Mouse (Mus musculus) ES-E14 (cell line): ENCODE results near the gene Pld1. TPM values are rescaled to one million over a fixed set of nuclear protein-coding genes. Genes with fewer than 3 reads are reported as not detected.

Source experiments
- DNase-seq: peaks from one replicate; pipeline ENCODE4 v3.0.0-alpha.2; 2013; ENCODE audit warnings: low read depth, low spot score
- H3K27ac ChIP-seq: 2 replicates; pipeline ENCODE4 v1.5.1; 2012; ENCODE audit warnings: low read depth, mild to moderate bottlenecking, low read length, moderate library complexity, mixed read lengths; ENCODE audit not compliant: poor library complexity, insufficient read depth, severe bottlenecking
- H3K36me3 ChIP-seq: 2 replicates; pipeline ENCODE4 v1.6.1; 2012; ENCODE audit warnings: mild to moderate bottlenecking, low read length, moderate library complexity, mixed read lengths; ENCODE audit not compliant: control insufficient read depth, poor library complexity, insufficient read depth, severe bottlenecking
- H3K4me1 ChIP-seq, 2 experiments: fragments of 150-350 bp in 1 of 2; sonication (generic) in 1 of 2; 2 replicates each; pipeline ENCODE4 v1.6.1; 2012; ENCODE audit warnings: low read length in 2 of 2, mild to moderate bottlenecking in 1 of 2, mixed read lengths in 1 of 2; ENCODE audit not compliant: control insufficient read depth in 2 of 2, insufficient read depth in 2 of 2, poor library complexity in 1 of 2
- H3K4me3 ChIP-seq, 2 experiments: fragments of 150-350 bp in 1 of 2; sonication (generic) in 1 of 2; 2 replicates each; pipeline ENCODE4 v1.5.1; 2012; ENCODE audit warnings: low read length in 2 of 2, low read depth in 1 of 2, mild to moderate bottlenecking in 1 of 2, mixed read lengths in 1 of 2; ENCODE audit not compliant: insufficient read depth in 1 of 2, poor library complexity in 1 of 2, severe bottlenecking in 1 of 2
- H3K9ac ChIP-seq: 2 replicates; pipeline ENCODE4 v1.6.1; 2012; ENCODE audit warnings: low read depth, mild to moderate bottlenecking, low read length, mixed read lengths; ENCODE audit not compliant: poor library complexity, insufficient read depth, severe bottlenecking
- H3K9me3 ChIP-seq: fragments of 150-350 bp; sonication (generic); 2 replicates; pipeline ENCODE4 v1.6.1; 2012; ENCODE audit warnings: low read depth, mild to moderate bottlenecking, low read length; ENCODE audit not compliant: control insufficient read depth, insufficient read depth
- CHD2 ChIP-seq: IDR thresholded peaks from 2 replicates; pipeline ENCODE4 v1.6.1; 2014; ENCODE audit warnings: mild to moderate bottlenecking, low read depth, low read length, inconsistent platforms
- HCFC1 ChIP-seq: IDR thresholded peaks from 2 replicates; pipeline ENCODE4 v1.6.1; 2012; ENCODE audit warnings: low read length, inconsistent platforms, borderline replicate concordance; ENCODE audit not compliant: insufficient read depth
- MAFK ChIP-seq: IDR thresholded peaks from 2 replicates; pipeline ENCODE4 v1.6.1; 2014; ENCODE audit warnings: mild to moderate bottlenecking, low read depth, low read length, inconsistent platforms; ENCODE audit not compliant: insufficient read depth
- ZC3H11A ChIP-seq: IDR thresholded peaks from 2 replicates; pipeline ENCODE4 v1.6.1; 2012; ENCODE audit warnings: low read depth, mild to moderate bottlenecking, inconsistent platforms, low read length, borderline replicate concordance
- ZNF384 ChIP-seq: IDR thresholded peaks from 2 replicates; pipeline ENCODE4 v1.6.1; 2012; ENCODE audit warnings: low read depth, low read length, inconsistent platforms
- in situ Hi-C, 2 experiments: fragments of 600-800 bp; cut with MboI; formaldehyde crosslinking; loops; one replicate each; pipeline ENCODE4 v1.15.1; 2025; ENCODE audit warnings: low sequenced_read_pairs in 2 of 2, inconsistent platforms in 1 of 2; ENCODE audit not compliant: unreplicated experiment in 2 of 2
- total RNA-seq: library from RNA; depleted of rRNA; stranded (reverse); fragments of 300-350 nt; gene quantifications from 2 replicates; pipeline ENCODE4 v1.2.3, GENCODE M21; 2012

The Pld1 gene
- total RNA-seq, 1 experiment: 4.8 TPM

- no peak overlapping the region for H3K9ac ChIP-seq
- TF ChIP-seq ZNF384 (no peak), CHD2 (no peak), ZC3H11A (no peak)
Measured at GRCm38 (mm10) chr3:28038106-28038505, 99.6 kb downstream of the Pld1 start.

DNA sequence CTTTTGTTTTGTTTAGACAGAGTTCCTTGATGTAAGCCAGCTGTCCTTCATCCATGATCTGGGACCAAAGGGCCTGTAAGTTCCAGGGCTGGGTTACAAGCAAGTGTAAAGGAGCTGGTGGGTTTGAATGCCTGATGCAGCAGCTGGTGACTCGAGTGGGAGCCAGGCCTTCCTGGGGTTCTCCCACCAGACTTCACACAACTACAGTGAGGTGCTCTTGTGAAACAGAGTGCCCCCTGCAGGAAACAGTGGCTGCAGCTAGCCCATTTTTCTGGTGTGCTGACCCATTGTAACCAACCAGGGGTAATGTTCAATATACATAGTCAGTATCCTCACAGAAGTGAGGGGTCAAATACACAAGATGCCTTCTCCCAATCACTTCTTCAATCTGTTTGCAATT is 101.3 kb downstream of the Pld1 start:
- no peak for TF ChIP-seq CHD2
- no peak for TF ChIP-seq ZNF384
- no peak for TF ChIP-seq ZC3H11A
- no peak for TF ChIP-seq HCFC1
- TF ChIP-seq MAFK: no peak
- no peak overlapping the region for H3K9ac ChIP-seq
- DNase-seq: no peak
- no peaks in the 10 kb centered on the region for H3K9me3 ChIP-seq
- in situ Hi-C loops: no loop called here
- no peak overlapping the region for H3K4me3 ChIP-seq
- peaks cover 8 to 35% of the 10 kb centered on the region in 2 experiments; a peak in 3 of 4 replicates for H3K4me1 ChIP-seq
- H3K36me3 ChIP-seq: no peaks in the 10 kb centered on the region
- H3K27ac ChIP-seq: no peak overlapping the region

More at GRCm38 (mm10) chr3:28038106-28038505, 99.6 kb downstream of the Pld1 start:
- in situ Hi-C loops: no loop called here
- no peaks in the 10 kb centered on the region for H3K36me3 ChIP-seq
- no peak overlapping the region; the same call in 1 of the 2 replicates for H3K27ac ChIP-seq
- H3K9me3 ChIP-seq: no peaks in the 10 kb centered on the region
- H3K4me3 ChIP-seq: no peak overlapping the region
- peak; percentile 55 for DNase-seq
- H3K4me1 ChIP-seq: peaks cover 8 to 36% of the 10 kb centered on the region in 2 experiments; a peak in 3 of 4 replicates

DNA sequence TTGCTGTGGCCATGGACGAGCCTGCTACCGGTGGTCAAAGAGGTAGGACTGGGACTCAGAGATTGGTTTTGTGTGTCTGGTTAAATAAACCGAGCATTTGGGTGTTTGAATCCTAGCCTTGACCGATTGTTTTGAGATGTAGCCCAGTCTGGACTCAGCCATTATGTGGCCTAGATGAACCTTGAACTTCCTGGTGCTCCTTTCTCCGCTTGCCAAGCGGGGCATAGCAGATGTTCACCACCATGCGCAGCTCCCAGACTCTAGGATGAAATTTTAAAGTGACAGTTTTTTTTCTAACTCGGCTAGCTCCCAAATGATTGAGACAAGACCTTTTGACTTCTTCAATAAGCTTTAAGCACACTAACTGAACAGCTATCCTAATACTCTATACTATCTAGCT is 102.7 kb downstream of the Pld1 start:
- Histone ChIP-seq H3K36me3 (no peaks in the 10 kb centered on the region), H3K9ac (no peak overlapping the region), H3K4me3 (no peak overlapping the region), H3K9me3 (no peaks in the 10 kb centered on the region), H3K4me1 (peaks cover 6 to 28% of the 10 kb centered on the region in 2 experiments; a peak in 3 of 4 replicates), H3K27ac (no peak overlapping the region)
- TF ChIP-seq MAFK (no peak), ZNF384 (no peak), ZC3H11A (no peak), HCFC1 (no peak), CHD2 (no peak)
- DNase-seq: no peak
- in situ Hi-C loops: no loop called here

DNA sequence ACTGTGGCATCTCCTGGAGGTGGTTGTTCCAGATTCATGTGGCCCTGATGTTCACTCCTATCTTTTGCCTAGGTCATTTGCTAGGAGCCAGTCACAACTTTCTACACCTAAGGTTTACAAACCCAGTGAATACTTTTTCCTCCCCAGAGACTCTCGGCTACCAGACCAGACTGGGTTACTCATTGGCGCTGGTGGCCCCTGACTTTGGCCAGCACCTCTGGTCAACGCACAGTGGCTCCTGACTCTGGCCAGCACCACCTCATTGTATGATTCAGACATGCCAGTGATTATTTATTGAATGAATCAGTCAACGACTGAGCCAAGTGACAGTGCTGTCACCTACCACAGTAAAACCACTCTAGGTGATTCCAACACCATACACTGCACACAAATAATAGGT is 103.9 kb downstream of the Pld1 start:
- Histone ChIP-seq H3K27ac (no peak overlapping the region), H3K9ac (no peak overlapping the region), H3K36me3 (no peaks in the 10 kb centered on the region), H3K9me3 (no peaks in the 10 kb centered on the region), H3K4me3 (no peak overlapping the region), H3K4me1 (peaks cover 4 to 23% of the 10 kb centered on the region in 2 experiments; a peak in 2 of 4 replicates)
- no peak for DNase-seq
- in situ Hi-C loops: no loop called here
- TF ChIP-seq CHD2 (no peak), ZC3H11A (no peak), MAFK (no peak)

DNA sequence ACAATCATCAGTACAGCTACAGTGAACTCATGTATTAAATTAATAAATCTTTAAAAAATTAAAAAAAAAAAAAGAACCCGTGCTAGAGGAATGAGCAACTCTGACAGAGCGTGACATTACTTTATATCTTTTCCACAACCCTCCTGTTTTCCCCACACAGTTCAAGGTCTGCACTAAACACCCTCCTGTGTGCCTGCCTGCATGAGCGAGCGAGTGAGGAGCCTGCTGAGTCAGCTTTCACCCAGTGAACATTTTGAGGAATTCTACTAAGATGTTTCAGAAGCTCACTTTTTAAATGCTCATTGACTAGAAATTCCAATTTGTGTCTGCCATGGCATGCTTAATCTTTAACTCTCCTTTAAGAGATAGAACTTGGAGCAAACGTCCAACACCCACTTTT is 109.1 kb downstream of the Pld1 start:
- Histone ChIP-seq H3K4me1 (peaks cover 2 to 6% of the 10 kb centered on the region in 2 experiments; a peak in 1 of 4 replicates), H3K36me3 (no peaks in the 10 kb centered on the region), H3K9me3 (no peaks in the 10 kb centered on the region), H3K9ac (no peak overlapping the region), H3K27ac (no peak overlapping the region), H3K4me3 (no peak overlapping the region)
- in situ Hi-C loops: no loop called here
- TF ChIP-seq ZNF384: no peak
- TF ChIP-seq MAFK: no peak
- TF ChIP-seq CHD2: no peak
- no peak for TF ChIP-seq ZC3H11A
- TF ChIP-seq HCFC1: no peak
- DNase-seq: no peak
